Mouse (Mus musculus): ENCODE results near the gene Lrrc10. TPM values are rescaled to one million over a fixed set of nuclear protein-coding genes. Genes with fewer than 3 reads are reported as not detected.
A peak's percentile ranks its signal among the peaks of the same experiment; 100 is the strongest.
"Not testable (repeated sequence)": the region's sequence is repeated elsewhere in the genome, so short reads cannot be mapped to it uniquely, and the experiment has no call there.

Lrrc10 gene
- total RNA-seq, 1 experiment = 0.27 TPM

- no peaks in the 10 kb centered on the region for H3K36me3 ChIP-seq (ENCODE audit: control insufficient read depth, insufficient read depth, low read length, poor library complexity, severe bottlenecking)
- peak overlapping the region; percentile 35 to 54 for H3K4me3 ChIP-seq (ENCODE audit: insufficient read depth in 1 of 2, low read depth in 1 of 2, low read length in 2 of 2, poor library complexity in 1 of 2, severe bottlenecking in 1 of 2)
- in situ Hi-C loops (cut with MboI; ENCODE audit: low sequenced_read_pairs in 2 of 2, unreplicated experiment in 2 of 2) = no loop called here
- H3K9me3 ChIP-seq (ENCODE audit: control insufficient read depth, insufficient read depth, low read depth, low read length) = no peaks in the 10 kb centered on the region
- no peak overlapping the region for H3K27ac ChIP-seq (ENCODE audit: insufficient read depth, low read depth, low read length, poor library complexity, severe bottlenecking)
- no peak for TF ChIP-seq ZC3H11A (IDR thresholded peaks at IDR 0.05; ENCODE audit: borderline replicate concordance, low read depth, low read length)
- no peak for TF ChIP-seq CHD2 (IDR thresholded peaks at IDR 0.05; ENCODE audit: low read depth, low read length)
- no peak for TF ChIP-seq HCFC1 (IDR thresholded peaks at IDR 0.05; ENCODE audit: borderline replicate concordance, insufficient read depth, low read length)
- no peak for TF ChIP-seq MAFK (IDR thresholded peaks at IDR 0.05; ENCODE audit: insufficient read depth, low read depth, low read length)
- no peak for TF ChIP-seq ZNF384 (IDR thresholded peaks at IDR 0.05; ENCODE audit: low read depth, low read length)
- DNase-seq (ENCODE audit: low read depth, low spot score) = no peak
- H3K4me1 ChIP-seq (ENCODE audit: control insufficient read depth in 2 of 2, insufficient read depth in 2 of 2, low read length in 2 of 2, poor library complexity in 1 of 2) = 0 out of 4 replicates have a peak, but pooled peaks cover 0 to 2% of the 10 kb centered on the region in 2 experiments
- 0 out of 2 replicates have a peak overlapping the region, but pooled peaks have one; percentile 38 for H3K9ac ChIP-seq (ENCODE audit: insufficient read depth, low read depth, low read length, poor library complexity, severe bottlenecking)
Observed at GRCm38 (mm10) chr10:117023693-117024092, 21.4 kb upstream of the Lrrc10 start.

DNA sequence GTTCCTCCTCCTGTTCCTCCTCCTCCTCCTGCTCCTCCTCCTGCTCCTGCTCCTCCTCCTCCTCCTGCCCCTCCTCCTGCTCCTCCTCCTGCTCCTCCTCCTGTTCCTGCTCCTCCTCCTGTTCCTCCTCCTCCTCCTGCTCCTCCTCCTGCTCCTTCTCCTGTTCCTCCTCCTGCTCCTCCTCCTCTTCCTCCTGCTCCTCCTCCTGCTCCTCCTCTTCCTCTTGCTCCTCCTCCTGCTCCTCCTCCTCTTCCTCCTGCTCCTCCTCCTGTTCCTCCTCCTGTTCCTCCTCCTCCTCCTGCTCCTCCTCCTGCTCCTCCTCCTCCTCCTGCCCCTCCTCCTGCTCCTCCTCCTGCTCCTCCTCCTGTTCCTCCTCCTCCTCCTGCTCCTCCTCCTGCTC is 19.4 kb upstream of the Lrrc10 start:
- H3K36me3 ChIP-seq (ENCODE audit: control insufficient read depth, insufficient read depth, low read length, poor library complexity, severe bottlenecking); H3K4me1 ChIP-seq (ENCODE audit: control insufficient read depth in 2 of 2, insufficient read depth in 2 of 2, low read length in 2 of 2, poor library complexity in 1 of 2); H3K4me3 ChIP-seq (ENCODE audit: insufficient read depth in 1 of 2, low read depth in 1 of 2, low read length in 2 of 2, poor library complexity in 1 of 2, severe bottlenecking in 1 of 2); in situ Hi-C loops (cut with MboI; ENCODE audit: low sequenced_read_pairs in 2 of 2, unreplicated experiment in 2 of 2); H3K9me3 ChIP-seq (ENCODE audit: control insufficient read depth, insufficient read depth, low read depth, low read length); H3K27ac ChIP-seq (ENCODE audit: insufficient read depth, low read depth, low read length, poor library complexity, severe bottlenecking); H3K9ac ChIP-seq (ENCODE audit: insufficient read depth, low read depth, low read length, poor library complexity, severe bottlenecking); DNase-seq (ENCODE audit: low read depth, low spot score): not testable (repeated sequence)

DNA sequence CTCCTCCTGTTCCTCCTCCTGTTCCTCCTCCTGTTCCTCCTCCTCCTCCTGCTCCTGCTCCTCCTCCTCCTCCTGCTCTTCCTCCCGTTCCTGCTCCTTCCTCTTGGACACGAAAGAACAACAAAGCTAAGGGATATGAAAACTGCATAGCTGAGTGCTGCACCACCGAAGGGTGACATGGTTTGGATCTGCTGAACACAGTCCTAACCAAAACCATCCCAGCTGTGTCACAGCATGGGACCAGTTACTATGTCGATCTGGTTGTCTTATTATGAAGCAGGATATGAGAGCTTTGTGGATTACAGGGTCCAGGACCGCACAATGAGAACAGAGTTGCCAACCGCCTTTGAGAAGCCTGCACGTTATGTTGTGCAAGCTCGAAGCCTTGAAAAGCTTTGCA is 19.0 kb upstream of the Lrrc10 start:
- Histone ChIP-seq H3K4me1 (ENCODE audit: control insufficient read depth in 2 of 2, insufficient read depth in 2 of 2, low read length in 2 of 2, poor library complexity in 1 of 2) (0 out of 4 replicates have a peak, but pooled peaks cover 0 to 2% of the 10 kb centered on the region in 2 experiments), H3K36me3 (ENCODE audit: control insufficient read depth, insufficient read depth, low read length, poor library complexity, severe bottlenecking) (no peaks in the 10 kb centered on the region), H3K9me3 (ENCODE audit: control insufficient read depth, insufficient read depth, low read depth, low read length) (no peaks in the 10 kb centered on the region), H3K4me3 (ENCODE audit: insufficient read depth in 1 of 2, low read depth in 1 of 2, low read length in 2 of 2, poor library complexity in 1 of 2, severe bottlenecking in 1 of 2) (no peak overlapping the region), H3K27ac (ENCODE audit: insufficient read depth, low read depth, low read length, poor library complexity, severe bottlenecking) (no peak overlapping the region), H3K9ac (ENCODE audit: insufficient read depth, low read depth, low read length, poor library complexity, severe bottlenecking) (no peak overlapping the region)
- in situ Hi-C loops (cut with MboI; ENCODE audit: low sequenced_read_pairs in 2 of 2, unreplicated experiment in 2 of 2) = no loop called here
- no peak for DNase-seq (ENCODE audit: low read depth, low spot score)
- no peak for TF ChIP-seq ZC3H11A (IDR thresholded peaks at IDR 0.05; ENCODE audit: borderline replicate concordance, low read depth, low read length)
- TF ChIP-seq MAFK (IDR thresholded peaks at IDR 0.05; ENCODE audit: insufficient read depth, low read depth, low read length) = no peak
- TF ChIP-seq HCFC1 (IDR thresholded peaks at IDR 0.05; ENCODE audit: borderline replicate concordance, insufficient read depth, low read length) = no peak
- TF ChIP-seq CHD2 (IDR thresholded peaks at IDR 0.05; ENCODE audit: low read depth, low read length) = no peak
- TF ChIP-seq ZNF384 (IDR thresholded peaks at IDR 0.05; ENCODE audit: low read depth, low read length) = no peak

- H3K9me3 ChIP-seq (ENCODE audit: control insufficient read depth, insufficient read depth, low read depth, low read length) = no peaks in the 10 kb centered on the region
- no peaks in the 10 kb centered on the region for H3K36me3 ChIP-seq (ENCODE audit: control insufficient read depth, insufficient read depth, low read length, poor library complexity, severe bottlenecking)
- TF ChIP-seq ZNF384 (IDR thresholded peaks at IDR 0.05; ENCODE audit: low read depth, low read length) (no peak), MAFK (IDR thresholded peaks at IDR 0.05; ENCODE audit: insufficient read depth, low read depth, low read length) (no peak), HCFC1 (IDR thresholded peaks at IDR 0.05; ENCODE audit: borderline replicate concordance, insufficient read depth, low read length) (no peak), CHD2 (IDR thresholded peaks at IDR 0.05; ENCODE audit: low read depth, low read length) (no peak), ZC3H11A (IDR thresholded peaks at IDR 0.05; ENCODE audit: borderline replicate concordance, low read depth, low read length) (no peak)
- no peak overlapping the region for H3K9ac ChIP-seq (ENCODE audit: insufficient read depth, low read depth, low read length, poor library complexity, severe bottlenecking)
- in situ Hi-C loops (cut with MboI; ENCODE audit: low sequenced_read_pairs in 2 of 2, unreplicated experiment in 2 of 2) = no loop called here
- DNase-seq (ENCODE audit: low read depth, low spot score) = no peak
- H3K4me3 ChIP-seq (ENCODE audit: insufficient read depth in 1 of 2, low read depth in 1 of 2, low read length in 2 of 2, poor library complexity in 1 of 2, severe bottlenecking in 1 of 2) = no peak overlapping the region
- peaks cover 0 to 16% of the 10 kb centered on the region in 2 experiments; a peak in 2 of 4 replicates for H3K4me1 ChIP-seq (ENCODE audit: control insufficient read depth in 2 of 2, insufficient read depth in 2 of 2, low read length in 2 of 2, poor library complexity in 1 of 2)
- no peak overlapping the region for H3K27ac ChIP-seq (ENCODE audit: insufficient read depth, low read depth, low read length, poor library complexity, severe bottlenecking)
Observed at GRCm38 (mm10) chr10:117031160-117031559, 14.0 kb upstream of the Lrrc10 start.

- DNase-seq (ENCODE audit: low read depth, low spot score) = peak; percentile 62
- no peaks in the 10 kb centered on the region for H3K9me3 ChIP-seq (ENCODE audit: control insufficient read depth, insufficient read depth, low read depth, low read length)
- in situ Hi-C loops (cut with MboI; ENCODE audit: low sequenced_read_pairs in 2 of 2, unreplicated experiment in 2 of 2) = no loop called here
- H3K27ac ChIP-seq (ENCODE audit: insufficient read depth, low read depth, low read length, poor library complexity, severe bottlenecking) = no peak overlapping the region
- no peak overlapping the region for H3K4me3 ChIP-seq (ENCODE audit: insufficient read depth in 1 of 2, low read depth in 1 of 2, low read length in 2 of 2, poor library complexity in 1 of 2, severe bottlenecking in 1 of 2)
- H3K36me3 ChIP-seq (ENCODE audit: control insufficient read depth, insufficient read depth, low read length, poor library complexity, severe bottlenecking) = no peaks in the 10 kb centered on the region
- H3K9ac ChIP-seq (ENCODE audit: insufficient read depth, low read depth, low read length, poor library complexity, severe bottlenecking) = no peak overlapping the region
- H3K4me1 ChIP-seq (ENCODE audit: control insufficient read depth in 2 of 2, insufficient read depth in 2 of 2, low read length in 2 of 2, poor library complexity in 1 of 2) = peaks cover 0 to 16% of the 10 kb centered on the region in 2 experiments; a peak in 2 of 4 replicates
- TF ChIP-seq CHD2 (IDR thresholded peaks at IDR 0.05; ENCODE audit: low read depth, low read length) (no peak), HCFC1 (IDR thresholded peaks at IDR 0.05; ENCODE audit: borderline replicate concordance, insufficient read depth, low read length) (no peak), ZC3H11A (IDR thresholded peaks at IDR 0.05; ENCODE audit: borderline replicate concordance, low read depth, low read length) (no peak; the same call in 1 of the 2 replicates), MAFK (IDR thresholded peaks at IDR 0.05; ENCODE audit: insufficient read depth, low read depth, low read length) (no peak), ZNF384 (IDR thresholded peaks at IDR 0.05; ENCODE audit: low read depth, low read length) (no peak)
Observed at GRCm38 (mm10) chr10:117033785-117034184, 11.4 kb upstream of the Lrrc10 start.

Measured in ES-E14 (cell line).